Mouse (Mus musculus) lung, adult 2 months (tissue): ENCODE measurements around the gene Arpc5.

ENCODE experiments used
- CTCF ChIP-seq: fragments of 200-500 bp; IDR thresholded peaks from 2 replicates; pipeline ENCODE4 v1.5.1; 2011; ENCODE audit warnings: mild to moderate bottlenecking, low read length, control low read depth; ENCODE audit not compliant: insufficient read depth
- POLR2A ChIP-seq: fragments of 200-500 bp; IDR thresholded peaks from 2 replicates; pipeline ENCODE4 v1.6.1; 2011; ENCODE audit warnings: low read depth, mild to moderate bottlenecking, control low read depth, low read length, borderline replicate concordance; ENCODE audit errors: extremely low read depth

DNA sequence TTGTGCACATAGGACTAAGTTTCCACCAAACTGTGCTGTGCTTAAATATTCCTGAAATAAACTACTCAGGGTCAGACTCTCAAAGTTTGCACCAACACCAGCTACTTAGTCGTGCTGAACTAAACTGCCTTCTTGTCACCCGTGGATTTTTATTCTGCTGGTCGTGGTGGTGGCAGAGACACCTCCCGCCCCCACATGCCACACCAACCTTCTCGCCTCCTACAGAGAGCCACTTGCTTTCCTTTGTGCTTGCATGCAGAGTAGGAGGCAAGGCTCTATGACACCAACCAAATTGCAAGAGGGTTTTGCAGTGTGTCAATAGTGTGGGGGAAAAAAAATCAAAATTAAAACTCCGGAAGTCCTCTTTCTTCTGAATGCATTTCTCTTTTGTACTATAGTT is 53.2 kb downstream of the Arpc5 start:
- no peak for TF ChIP-seq CTCF
- TF ChIP-seq POLR2A: no peak
